Mouse (Mus musculus): ENCODE measurements around the gene 5330417C22Rik. TPM values are rescaled to one million over a fixed set of nuclear protein-coding genes. Genes with fewer than 3 reads are reported as not detected.
"Not testable (repeated sequence)": the region's sequence is repeated elsewhere in the genome, so short reads cannot be mapped to it uniquely, and the experiment has no call there.

5330417C22Rik gene
- polyA plus RNA-seq (2015; fragmentation: Nextera tagmentation; extraction: Ambion mirVana): 33.7 and 45.1 TPM in 2 replicates

DNA sequence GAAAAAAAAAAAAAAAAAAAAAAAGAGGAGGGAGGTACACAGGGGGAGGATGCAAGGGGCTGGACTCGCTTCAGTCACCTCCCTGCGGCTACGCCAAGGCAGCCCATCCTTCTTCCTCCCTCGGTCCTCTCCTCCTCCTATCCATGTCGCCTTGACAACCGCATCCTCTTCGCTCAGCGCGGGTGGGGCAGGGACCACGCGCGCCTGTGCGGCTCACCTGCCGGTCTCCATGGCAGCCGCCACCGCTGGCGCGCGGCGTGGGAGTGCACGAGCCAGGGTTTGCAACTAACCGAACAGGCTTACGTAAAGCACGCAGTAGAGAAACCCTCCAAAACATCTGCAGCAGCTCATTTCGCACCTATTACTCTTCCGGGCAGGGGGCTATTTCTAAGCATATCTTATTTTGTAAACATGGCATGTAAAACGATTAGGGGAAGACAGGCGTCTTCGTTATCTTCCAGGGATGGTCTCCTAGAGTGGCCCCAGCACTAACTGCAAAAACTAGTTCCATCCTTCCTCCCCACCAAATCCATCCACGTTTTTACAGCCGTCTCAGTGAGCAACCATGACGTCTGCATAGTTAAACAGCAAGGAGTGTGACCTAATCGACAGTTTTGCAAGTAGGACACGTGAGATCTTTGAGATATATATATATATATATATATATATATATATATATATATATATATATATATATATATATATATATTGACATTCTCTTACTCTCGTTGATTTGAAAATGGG, at the start of gene 5330417C22Rik:
Gene 5330417C22Rik (minus strand): TSS at position 20 of the 744 bp plus-strand sequence.
- peak; percentile 72; the same call in 1 of the 2 replicates for ATAC-seq (ENCODE audit: insufficient read depth, low FRiP score, low read depth)
- no peaks in the 10 kb centered on the region for H3K36me3 ChIP-seq
- H3K9ac ChIP-seq: no peak within 1 kb of the TSS
- H3K27ac ChIP-seq: no peak within 1 kb of the TSS
- peaks cover 8% of the 10 kb centered on the region for H3K4me1 ChIP-seq
- under 1% methylated on average over 34 of the region's 35 CpGs for WGBS
- peak within 1 kb of the TSS; percentile 69 for H3K4me2 ChIP-seq
- no peaks in the 10 kb centered on the region for H3K9me3 ChIP-seq
- peaks cover 7% of the 10 kb centered on the region; the same call in 1 of the 2 replicates for H3K27me3 ChIP-seq (replicated peaks)
- peak within 1 kb of the TSS; percentile 38 for H3K4me3 ChIP-seq (replicated peaks)

DNA sequence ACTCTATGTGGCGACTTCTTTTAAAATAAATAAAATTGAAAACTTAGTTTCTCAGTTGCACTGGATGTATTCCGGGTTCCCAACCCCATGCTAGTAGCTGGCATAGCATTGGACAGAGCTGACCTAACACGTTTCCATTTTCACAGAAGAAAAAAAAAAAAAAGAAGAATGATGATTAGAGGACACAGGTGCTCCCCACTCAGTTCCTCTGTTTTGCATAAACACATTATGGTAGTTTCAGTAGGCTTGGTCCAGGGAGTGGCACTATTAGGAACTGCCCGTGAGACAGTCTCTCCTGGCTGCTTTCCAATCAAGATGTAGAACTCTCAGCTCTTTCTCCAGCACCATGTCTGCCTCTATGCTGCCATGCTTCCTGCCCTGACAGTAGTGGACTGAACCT, 48.2 kb upstream of the 5330417C22Rik start:
- Histone ChIP-seq H3K4me2 (no peak overlapping the region), H3K4me1 (no peaks in the 10 kb centered on the region), H3K9ac (no peak overlapping the region), H3K9me3 (no peaks in the 10 kb centered on the region), H3K27ac (no peak overlapping the region), H3K27me3 (replicated peaks) (no peaks in the 10 kb centered on the region), H3K4me3 (replicated peaks) (no peak overlapping the region), H3K36me3 (no peaks in the 10 kb centered on the region)
- no peak for ATAC-seq (ENCODE audit: insufficient read depth, low FRiP score, low read depth)
- WGBS: 71% methylated on average over 4 of the region's 4 CpGs

GRCm38 (mm10) chr3:108574018-108574417, 37.7 kb upstream of the 5330417C22Rik start:
- 77% methylated on average over 5 of the region's 5 CpGs for WGBS
- no peak for ATAC-seq (ENCODE audit: insufficient read depth, low FRiP score, low read depth)
- Histone ChIP-seq H3K4me2 (no peak overlapping the region), H3K27me3 (replicated peaks) (no peaks in the 10 kb centered on the region), H3K9me3 (no peaks in the 10 kb centered on the region), H3K9ac (no peak overlapping the region), H3K27ac (no peak overlapping the region), H3K4me3 (replicated peaks) (no peak overlapping the region), H3K36me3 (no peaks in the 10 kb centered on the region), H3K4me1 (peaks cover 6% of the 10 kb centered on the region; the same call in 1 of the 2 replicates)

GRCm38 (mm10) chr3:108572309-108573010, 36.1 kb upstream of the 5330417C22Rik start:
- peak overlapping the region; percentile 76; the same call in 1 of the 2 replicates for H3K9ac ChIP-seq
- H3K27me3 ChIP-seq (replicated peaks): no peaks in the 10 kb centered on the region
- H3K27ac ChIP-seq: no peak overlapping the region; the same call in 1 of the 2 replicates
- ATAC-seq (ENCODE audit: insufficient read depth, low FRiP score, low read depth): no peak
- H3K9me3 ChIP-seq: no peaks in the 10 kb centered on the region
- WGBS: 46% methylated on average over 18 of the region's 18 CpGs
- peak overlapping the region; percentile 61 for H3K4me2 ChIP-seq
- H3K36me3 ChIP-seq: no peaks in the 10 kb centered on the region
- H3K4me3 ChIP-seq (replicated peaks): peak overlapping the region; percentile 68
- peaks cover 6% of the 10 kb centered on the region; the same call in 1 of the 2 replicates for H3K4me1 ChIP-seq

DNA sequence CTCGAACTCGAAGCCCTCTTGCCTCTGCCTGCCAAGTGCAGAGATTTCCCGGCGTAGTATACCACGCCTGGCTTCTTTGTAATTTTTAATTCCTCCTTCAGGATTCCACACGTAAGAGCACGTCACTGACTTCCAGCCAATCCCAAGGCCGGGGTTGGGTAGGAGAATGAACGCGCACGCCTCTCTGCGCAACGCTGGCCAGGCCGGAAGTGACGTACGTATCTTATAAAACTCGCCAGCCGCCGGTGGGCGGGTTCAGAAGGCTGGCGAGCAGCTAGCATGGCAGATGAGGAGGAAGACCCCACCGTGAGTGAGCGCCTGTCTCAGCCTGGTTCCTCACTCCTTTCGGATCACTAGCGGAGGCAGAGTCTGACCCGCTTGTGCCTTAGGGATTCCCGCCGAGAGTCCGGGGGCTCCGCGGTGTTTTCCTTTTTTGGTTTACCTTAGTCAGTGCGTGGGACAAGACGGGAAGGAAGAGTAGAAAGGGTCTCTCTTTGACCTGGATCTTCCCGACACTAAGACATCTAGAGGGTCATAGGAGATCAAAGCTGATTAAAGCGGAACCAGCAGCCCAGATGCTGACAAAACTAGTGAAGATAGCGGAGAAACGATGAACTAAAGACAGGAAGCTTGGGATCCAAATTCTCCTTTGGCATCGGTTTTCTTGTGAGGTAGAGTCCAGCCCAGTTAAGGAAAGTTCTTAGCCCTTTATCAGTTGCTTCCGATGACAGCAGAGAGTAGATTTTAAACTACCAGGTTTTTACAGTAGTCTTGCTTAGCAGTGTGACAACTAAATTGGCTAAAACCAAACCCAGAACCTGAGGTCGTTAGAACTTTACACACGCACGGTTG, 35.3 kb upstream of the 5330417C22Rik start, which contains the start of gene Taf13:
Gene Taf13 (plus strand): TSS at position 256 of the 852 bp plus-strand sequence.
- no peaks in the 10 kb centered on the region for H3K27me3 ChIP-seq (replicated peaks)

GRCm38 (mm10) chr3:108570813-108571212, 34.5 kb upstream of the 5330417C22Rik start:
- H3K4me2 ChIP-seq: no peak overlapping the region; the same call in 1 of the 2 replicates
- H3K9ac ChIP-seq: no peak overlapping the region
- ATAC-seq (ENCODE audit: insufficient read depth, low FRiP score, low read depth): no peak
- 81% methylated on average over 14 of the region's 14 CpGs for WGBS
- H3K36me3 ChIP-seq: no peaks in the 10 kb centered on the region
- no peak overlapping the region for H3K27ac ChIP-seq
- no peaks in the 10 kb centered on the region for H3K27me3 ChIP-seq (replicated peaks)
- no peaks in the 10 kb centered on the region for H3K9me3 ChIP-seq
- H3K4me1 ChIP-seq: peaks cover 6% of the 10 kb centered on the region; the same call in 1 of the 2 replicates
- H3K4me3 ChIP-seq (replicated peaks): no peak overlapping the region; the same call in 1 of the 2 replicates

More for the DNA sequence above, 35.3 kb upstream of the 5330417C22Rik start, which contains the start of gene Taf13:
- H3K4me3 ChIP-seq (replicated peaks): peak within 1 kb of the TSS; percentile 68
- ATAC-seq (ENCODE audit: insufficient read depth, low FRiP score, low read depth): peak; percentile 99
- H3K9me3 ChIP-seq: no peaks in the 10 kb centered on the region
- peak within 1 kb of the TSS; percentile 61 for H3K4me2 ChIP-seq
- H3K9ac ChIP-seq: peak within 1 kb of the TSS; percentile 76
- no peaks in the 10 kb centered on the region for H3K36me3 ChIP-seq
- peak within 1 kb of the TSS; percentile 64 for H3K27ac ChIP-seq
- 1% methylated on average over 42 of the region's 42 CpGs for WGBS
- peaks cover 6% of the 10 kb centered on the region; the same call in 1 of the 2 replicates for H3K4me1 ChIP-seq

GRCm38 (mm10) chr3:108569636-108570035, 33.3 kb upstream of the 5330417C22Rik start:
- not testable (repeated sequence) for H3K9me3 ChIP-seq; H3K36me3 ChIP-seq; H3K4me1 ChIP-seq; H3K27ac ChIP-seq; H3K27me3 ChIP-seq (replicated peaks); H3K9ac ChIP-seq; H3K4me2 ChIP-seq; H3K4me3 ChIP-seq (replicated peaks); ATAC-seq (ENCODE audit: insufficient read depth, low FRiP score, low read depth)
- WGBS: 40% methylated on average over 3 of the region's 3 CpGs

GRCm38 (mm10) chr3:108567990-108568877, 31.9 kb upstream of the 5330417C22Rik start:
- WGBS: 51% methylated on average over 15 of the region's 15 CpGs
- no peak overlapping the region for H3K27ac ChIP-seq

GRCm38 (mm10) chr3:108563309-108563708, 27.0 kb upstream of the 5330417C22Rik start:
- H3K36me3 ChIP-seq: peaks cover 8% of the 10 kb centered on the region
- H3K9ac ChIP-seq: peak overlapping the region; percentile 9; the same call in 1 of the 2 replicates
- ATAC-seq (ENCODE audit: insufficient read depth, low FRiP score, low read depth): no peak
- peak overlapping the region; percentile 82 for H3K4me2 ChIP-seq
- 6% methylated on average over 4 of the region's 4 CpGs for WGBS
- no peaks in the 10 kb centered on the region; the same call in 1 of the 2 replicates for H3K4me1 ChIP-seq
- H3K27me3 ChIP-seq (replicated peaks): no peaks in the 10 kb centered on the region
- H3K27ac ChIP-seq: peak overlapping the region; percentile 95
- H3K9me3 ChIP-seq: no peaks in the 10 kb centered on the region
- peak overlapping the region; percentile 72 for H3K4me3 ChIP-seq (replicated peaks)

More at GRCm38 (mm10) chr3:108567990-108568877, 31.9 kb upstream of the 5330417C22Rik start:
- no peak overlapping the region for H3K9ac ChIP-seq
- no peaks in the 10 kb centered on the region for H3K36me3 ChIP-seq
- H3K27me3 ChIP-seq (replicated peaks): no peaks in the 10 kb centered on the region
- no peak overlapping the region for H3K4me3 ChIP-seq (replicated peaks)
- no peak for ATAC-seq (ENCODE audit: insufficient read depth, low FRiP score, low read depth)
- no peaks in the 10 kb centered on the region for H3K9me3 ChIP-seq
- H3K4me2 ChIP-seq: no peak overlapping the region
- H3K4me1 ChIP-seq: peaks cover 6% of the 10 kb centered on the region; the same call in 1 of the 2 replicates

- WGBS: 4% methylated on average over 15 of the region's 15 CpGs
- peaks cover 13% of the 10 kb centered on the region for H3K36me3 ChIP-seq
- ATAC-seq (ENCODE audit: insufficient read depth, low FRiP score, low read depth): peak; percentile 62
Measured at GRCm38 (mm10) chr3:108562777-108563271, 26.5 kb upstream of the 5330417C22Rik start.

More at GRCm38 (mm10) chr3:108562777-108563271, 26.5 kb upstream of the 5330417C22Rik start:
- peak overlapping the region; percentile 82 for H3K4me2 ChIP-seq
- H3K4me3 ChIP-seq (replicated peaks): peak overlapping the region; percentile 72
- no peaks in the 10 kb centered on the region for H3K27me3 ChIP-seq (replicated peaks)
- no peaks in the 10 kb centered on the region; the same call in 1 of the 2 replicates for H3K4me1 ChIP-seq
- H3K9me3 ChIP-seq: no peaks in the 10 kb centered on the region
- H3K27ac ChIP-seq: peak overlapping the region; percentile 95
- peak overlapping the region; percentile 9; the same call in 1 of the 2 replicates for H3K9ac ChIP-seq
